Mouse (Mus musculus): ENCODE measurements around the gene Fxyd7.

- TF ChIP-seq GATA1 (IDR thresholded peaks at IDR 0.05; ENCODE audit: low read length) (no peak), TAL1 (IDR thresholded peaks at IDR 0.05; ENCODE audit: low read length) (no peak)
Measured at GRCm38 (mm10) chr7:31087262-31087661, 36.0 kb upstream of the Fxyd7 start.
